Mouse (Mus musculus): Measurements from ENCODE around the gene Syt5. TPM values are rescaled to one million over a fixed set of nuclear protein-coding genes. Genes with fewer than 3 reads are reported as not detected.

The Syt5 gene
- polyA plus RNA-seq, 1 experiment = 13.8 TPM

- DNase-seq = no peak
- WGBS = 88% methylated on average over 33 of the region's 33 CpGs
- TF ChIP-seq POLR2A (IDR thresholded peaks at IDR 0.05; ENCODE audit: borderline replicate concordance, extremely low read depth, low read depth, low read length) = no peak
- no peak for TF ChIP-seq CTCF (IDR thresholded peaks at IDR 0.05; ENCODE audit: insufficient read depth, low read length)
- no peak overlapping the region for H3K4me3 ChIP-seq (replicated peaks; ENCODE audit: extremely low read depth, low read depth, low read length)
- H3K4me1 ChIP-seq (ENCODE audit: control insufficient read depth, insufficient read depth, low read length) = no peaks in the 10 kb centered on the region
Measured at GRCm38 (mm10) chr7:4523205-4524130, 23.9 kb downstream of the Syt5 start.

DNA sequence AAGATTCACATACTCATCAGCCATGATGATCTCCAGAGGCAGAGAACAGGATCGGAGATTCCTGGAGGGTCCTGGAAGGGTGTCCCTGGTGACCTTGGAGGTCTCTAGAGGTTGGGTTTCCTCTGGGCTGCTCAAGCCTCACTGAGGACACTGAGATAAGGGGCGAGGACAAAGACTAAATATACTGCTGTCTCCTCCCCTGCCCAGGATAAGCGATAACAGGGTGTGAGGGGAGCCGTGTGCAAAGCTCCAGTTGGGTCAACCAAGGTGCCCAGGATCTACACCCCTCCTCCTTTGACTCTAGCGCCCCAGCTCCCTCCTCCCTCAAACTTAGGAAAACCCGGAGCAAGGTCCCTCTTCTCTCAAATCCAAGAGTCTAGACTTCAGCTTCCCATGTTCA, 25.0 kb downstream of the Syt5 start:
- 68% methylated on average over 6 of the region's 6 CpGs for WGBS
- DNase-seq = no peak
- no peak for TF ChIP-seq POLR2A (IDR thresholded peaks at IDR 0.05; ENCODE audit: borderline replicate concordance, extremely low read depth, low read depth, low read length)
- no peak for TF ChIP-seq CTCF (IDR thresholded peaks at IDR 0.05; ENCODE audit: insufficient read depth, low read length)
- H3K4me3 ChIP-seq (replicated peaks; ENCODE audit: extremely low read depth, low read depth, low read length) = no peak overlapping the region
- no peaks in the 10 kb centered on the region for H3K4me1 ChIP-seq (ENCODE audit: control insufficient read depth, insufficient read depth, low read length)

DNA sequence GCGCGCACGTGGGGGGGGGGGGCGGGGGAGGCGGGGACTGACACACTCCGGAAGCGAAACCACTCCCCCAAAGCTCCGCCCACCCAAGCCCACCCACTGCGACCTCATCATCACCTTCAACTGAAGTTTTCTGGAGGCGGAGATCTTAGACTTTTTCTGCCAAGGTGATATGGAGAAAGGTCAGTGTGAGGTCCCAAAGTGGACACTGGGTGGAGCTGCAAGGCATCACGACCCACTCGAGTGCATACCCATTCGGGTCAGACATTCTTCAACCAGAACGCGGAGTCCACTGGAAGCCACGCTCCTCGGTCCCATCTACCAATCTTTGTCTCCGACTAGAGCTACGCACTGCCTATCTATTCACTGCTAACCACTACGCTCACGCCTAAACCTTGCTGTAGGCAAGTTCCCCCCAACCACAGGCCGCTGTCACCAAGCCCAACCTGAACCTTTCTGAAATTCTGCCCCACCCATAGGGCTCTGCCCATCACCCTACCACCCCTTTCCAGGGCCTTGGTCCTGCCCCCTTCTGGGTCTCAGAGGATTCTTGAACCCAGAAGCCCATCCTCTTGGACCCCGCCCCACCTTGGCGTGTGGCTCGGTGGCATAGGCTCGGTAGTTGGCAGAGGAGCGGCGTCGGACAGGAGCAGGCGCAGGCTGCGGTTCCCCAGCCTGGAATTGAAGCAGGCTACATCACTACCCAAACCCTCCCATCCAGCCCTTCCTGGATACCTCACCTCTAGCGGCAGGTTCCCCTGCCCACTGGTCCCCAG, 25.9 kb downstream of the Syt5 start:
- TF ChIP-seq CTCF (IDR thresholded peaks at IDR 0.05; ENCODE audit: insufficient read depth, low read length) (no peak), POLR2A (IDR thresholded peaks at IDR 0.05; ENCODE audit: borderline replicate concordance, extremely low read depth, low read depth, low read length) (no peak)
- no peak overlapping the region for H3K4me3 ChIP-seq (replicated peaks; ENCODE audit: extremely low read depth, low read depth, low read length)
- 34% methylated on average over 32 of the region's 32 CpGs for WGBS
- DNase-seq = no peak
- no peaks in the 10 kb centered on the region for H3K4me1 ChIP-seq (ENCODE audit: control insufficient read depth, insufficient read depth, low read length)

- DNase-seq = no peak
- Histone ChIP-seq H3K4me3 (replicated peaks; ENCODE audit: extremely low read depth, low read depth, low read length) (no peak overlapping the region), H3K4me1 (ENCODE audit: control insufficient read depth, insufficient read depth, low read length) (no peaks in the 10 kb centered on the region)
- WGBS = 34% methylated on average over 1 of the region's 1 CpGs
- TF ChIP-seq POLR2A (IDR thresholded peaks at IDR 0.05; ENCODE audit: borderline replicate concordance, extremely low read depth, low read depth, low read length) (no peak), CTCF (IDR thresholded peaks at IDR 0.05; ENCODE audit: insufficient read depth, low read length) (no peak)
Measured at GRCm38 (mm10) chr7:4518487-4518886, 28.9 kb downstream of the Syt5 start.

GRCm38 (mm10) chr7:4516332-4517050, 30.9 kb downstream of the Syt5 start, which contains the start of gene Tnnt1:
Tnnt1 (minus strand) TSS chr7:4516382.
- Histone ChIP-seq H3K4me1 (ENCODE audit: control insufficient read depth, insufficient read depth, low read length) (no peaks in the 10 kb centered on the region), H3K4me3 (replicated peaks; ENCODE audit: extremely low read depth, low read depth, low read length) (no peak within 1 kb of the TSS)
- DNase-seq = no peak
- WGBS = 40% methylated on average over 4 of the region's 4 CpGs
- no peak for TF ChIP-seq POLR2A (IDR thresholded peaks at IDR 0.05; ENCODE audit: borderline replicate concordance, extremely low read depth, low read depth, low read length)
- no peak for TF ChIP-seq CTCF (IDR thresholded peaks at IDR 0.05; ENCODE audit: insufficient read depth, low read length)

- no peak for TF ChIP-seq POLR2A (IDR thresholded peaks at IDR 0.05; ENCODE audit: borderline replicate concordance, extremely low read depth, low read depth, low read length)
- TF ChIP-seq CTCF (IDR thresholded peaks at IDR 0.05; ENCODE audit: insufficient read depth, low read length) = no peak
- Histone ChIP-seq H3K4me3 (replicated peaks; ENCODE audit: extremely low read depth, low read depth, low read length) (no peak overlapping the region), H3K4me1 (ENCODE audit: control insufficient read depth, insufficient read depth, low read length) (no peaks in the 10 kb centered on the region)
- 63% methylated on average over 6 of the region's 6 CpGs for WGBS
- no peak for DNase-seq
Measured at GRCm38 (mm10) chr7:4515853-4516252, 31.5 kb downstream of the Syt5 start.

- WGBS = 63% methylated on average over 6 of the region's 6 CpGs
- Histone ChIP-seq H3K4me1 (ENCODE audit: control insufficient read depth, insufficient read depth, low read length) (no peaks in the 10 kb centered on the region), H3K4me3 (replicated peaks; ENCODE audit: extremely low read depth, low read depth, low read length) (no peak overlapping the region)
- no peak for DNase-seq
- no peak for TF ChIP-seq CTCF (IDR thresholded peaks at IDR 0.05; ENCODE audit: insufficient read depth, low read length)
- no peak for TF ChIP-seq POLR2A (IDR thresholded peaks at IDR 0.05; ENCODE audit: borderline replicate concordance, extremely low read depth, low read depth, low read length)
Measured at GRCm38 (mm10) chr7:4513829-4514712, 33.3 kb downstream of the Syt5 start.

GRCm38 (mm10) chr7:4513236-4513635, 34.1 kb downstream of the Syt5 start:
- DNase-seq = no peak
- TF ChIP-seq CTCF (IDR thresholded peaks at IDR 0.05; ENCODE audit: insufficient read depth, low read length) = peak; percentile 80
- TF ChIP-seq POLR2A (IDR thresholded peaks at IDR 0.05; ENCODE audit: borderline replicate concordance, extremely low read depth, low read depth, low read length) = no peak
- Histone ChIP-seq H3K4me1 (ENCODE audit: control insufficient read depth, insufficient read depth, low read length) (no peaks in the 10 kb centered on the region), H3K4me3 (replicated peaks; ENCODE audit: extremely low read depth, low read depth, low read length) (no peak overlapping the region)
- WGBS = 30% methylated on average over 13 of the region's 13 CpGs
